Mouse (Mus musculus): ENCODE measurements around the gene Rdh16f1.
"Not testable (repeated sequence)": the region's sequence is repeated elsewhere in the genome, so short reads cannot be mapped to it uniquely, and the experiment has no call there.

Rdh16f1 gene

DNA sequence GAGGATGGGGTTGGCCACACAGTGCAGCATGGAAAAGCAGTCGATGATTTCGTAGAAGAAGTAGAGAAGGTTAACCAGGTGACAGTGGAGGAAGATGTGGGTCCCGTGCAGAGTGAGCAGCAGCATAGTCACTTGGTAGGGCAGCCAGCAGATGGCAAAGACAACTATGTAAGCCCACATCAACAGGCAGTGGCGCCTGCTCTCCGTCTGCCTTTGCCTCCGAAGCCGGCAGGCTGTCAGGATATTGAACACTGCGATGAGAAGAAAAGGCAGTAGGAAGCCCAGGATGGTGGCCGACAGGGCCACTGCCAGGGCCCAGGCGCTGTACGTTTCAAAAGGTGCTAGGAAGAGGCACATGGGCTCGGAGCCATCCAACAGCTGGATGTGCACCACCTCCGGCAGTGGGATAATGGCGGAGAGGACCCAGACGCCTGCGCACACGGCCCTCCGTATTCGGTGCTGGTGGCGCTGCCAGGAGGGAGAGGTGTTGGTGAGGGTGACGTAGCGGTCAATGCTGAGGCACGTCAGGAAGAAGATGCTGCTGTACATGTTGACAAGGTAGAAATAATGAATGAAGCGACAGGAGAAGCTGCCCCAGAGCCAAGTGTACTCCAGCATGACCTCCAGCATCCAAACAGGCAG is 9.3 kb upstream of the Rdh16f1 start:
- DNase-seq, result no peak

DNA sequence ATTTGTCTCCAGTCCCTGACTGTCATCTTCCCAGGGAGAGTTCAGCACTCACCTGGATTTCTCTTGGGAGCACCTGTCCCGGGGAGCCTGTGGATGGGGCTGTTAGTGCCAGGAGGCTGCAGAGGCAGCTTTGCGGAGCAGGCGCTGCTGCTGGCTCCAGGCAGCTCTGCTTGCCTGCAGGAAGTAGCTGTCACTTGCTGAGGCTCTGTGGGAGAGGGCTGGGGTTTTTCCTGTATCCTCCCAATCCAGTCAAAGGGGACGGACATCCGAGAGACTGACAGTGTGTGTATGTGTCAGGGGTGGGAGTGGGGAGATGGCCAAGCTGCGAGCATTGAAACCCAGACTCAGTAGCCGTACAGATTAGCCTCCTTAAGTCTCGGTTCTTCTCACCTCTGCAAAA is 8.0 kb upstream of the Rdh16f1 start, which contains the start of gene Gpr182:
TSS of gene Gpr182 (minus strand) at position 185 of the 400 bp plus-strand sequence.
- DNase-seq, result peak; percentile 76

DNA sequence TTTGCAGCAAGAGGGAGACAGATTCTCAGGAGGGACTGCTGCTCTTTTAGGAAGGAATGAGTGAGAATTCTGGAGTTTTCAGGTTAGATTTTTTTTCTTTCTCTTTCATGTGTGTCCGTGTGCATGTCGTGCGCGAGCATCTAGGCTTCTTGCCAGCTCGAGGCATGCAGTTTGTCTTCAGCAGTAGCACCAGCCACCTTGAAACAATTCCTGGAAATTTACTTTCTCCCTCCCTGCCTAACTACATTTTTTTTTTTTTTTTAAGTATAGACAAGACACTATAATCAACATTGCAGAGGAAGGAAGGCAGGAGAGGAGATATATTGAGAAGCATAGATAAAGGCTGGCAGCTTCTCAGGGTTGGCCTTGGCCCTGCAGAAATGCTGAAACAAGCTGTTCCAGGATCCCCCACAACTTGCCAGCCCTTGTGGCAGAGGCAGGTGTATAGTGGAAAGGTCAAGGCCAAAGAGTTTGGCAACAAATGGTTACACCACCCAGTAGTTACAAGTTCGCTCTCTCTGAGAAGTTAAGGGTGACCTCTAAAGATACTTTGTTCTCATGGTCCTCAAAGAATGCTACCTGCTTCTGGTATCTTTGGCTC is 4.9 kb upstream of the Rdh16f1 start:
- DNase-seq, result peak; percentile 76

DNA sequence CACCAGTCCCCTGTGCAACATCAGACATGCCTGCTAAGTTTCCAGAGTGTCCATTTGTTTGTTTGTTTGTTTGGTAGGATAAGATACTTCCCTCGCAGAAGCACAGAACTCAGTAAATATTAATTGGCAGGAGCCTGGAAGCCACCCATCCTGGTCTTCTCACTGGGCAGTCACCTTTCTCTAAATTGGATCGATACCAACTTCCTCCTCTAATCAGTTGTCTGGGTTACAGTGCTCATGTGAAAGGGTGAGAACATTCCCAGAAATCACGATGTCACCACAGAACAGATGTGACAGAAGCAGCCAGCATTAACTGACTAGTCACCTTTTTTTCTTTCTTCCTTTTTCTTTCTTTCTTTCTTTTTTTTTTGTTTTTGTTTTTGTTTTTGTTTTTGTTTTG is 4.3 kb upstream of the Rdh16f1 start:
- DNase-seq, result no peak

DNA sequence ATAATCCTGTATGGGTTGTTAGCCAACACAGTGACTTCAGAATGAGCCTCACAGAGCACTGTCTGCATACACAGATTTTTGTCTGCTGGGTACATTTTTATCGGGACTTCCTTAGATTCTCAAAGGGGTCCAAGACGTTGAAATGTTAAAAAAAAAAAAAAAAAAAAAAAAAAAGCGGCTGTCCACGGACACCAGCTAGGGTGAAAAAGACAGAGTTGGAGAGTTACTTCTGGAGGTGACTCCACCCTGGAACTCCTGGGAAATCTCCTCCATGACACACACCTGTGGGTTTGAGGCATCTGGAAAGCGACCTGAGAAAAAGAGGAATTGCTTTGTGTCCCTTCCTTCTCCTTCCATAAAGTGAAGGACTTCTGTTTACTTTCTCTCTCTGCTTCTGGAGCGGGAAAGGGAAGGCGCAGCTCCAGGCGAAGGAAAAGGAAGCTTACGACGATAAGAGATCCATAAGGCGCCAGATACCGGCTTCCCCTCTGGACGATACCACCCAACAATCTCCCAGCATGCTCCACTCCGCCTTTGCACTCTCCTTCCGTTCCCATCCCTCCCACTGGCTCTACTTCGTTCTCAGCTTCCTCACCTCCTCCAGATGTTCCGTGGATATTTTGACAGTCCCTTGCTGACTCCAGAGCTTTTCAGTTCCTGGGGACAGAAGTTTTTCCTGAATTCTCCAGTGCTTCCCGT is 3.7 kb upstream of the Rdh16f1 start:
- peak; percentile 32 for DNase-seq

DNA sequence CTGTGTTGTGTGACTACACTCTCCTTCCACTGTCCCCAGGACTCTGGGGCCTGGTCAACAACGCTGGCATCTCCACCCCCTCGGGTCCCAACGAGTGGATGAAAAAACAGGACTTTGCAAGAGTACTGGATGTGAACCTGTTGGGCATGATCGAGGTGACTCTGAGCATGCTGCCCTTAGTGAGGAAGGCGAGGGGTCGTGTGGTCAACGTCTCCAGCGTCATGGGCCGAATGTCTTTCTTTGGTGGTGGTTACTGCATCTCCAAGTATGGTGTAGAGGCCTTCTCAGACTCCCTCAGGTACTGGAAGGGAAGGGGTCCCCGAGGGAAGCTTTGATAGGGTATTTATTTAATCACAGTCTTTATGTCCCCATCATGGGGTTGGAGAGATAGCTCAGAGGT is 3.3 kb downstream of the Rdh16f1 start:
- not testable (repeated sequence) for DNase-seq

DNA sequence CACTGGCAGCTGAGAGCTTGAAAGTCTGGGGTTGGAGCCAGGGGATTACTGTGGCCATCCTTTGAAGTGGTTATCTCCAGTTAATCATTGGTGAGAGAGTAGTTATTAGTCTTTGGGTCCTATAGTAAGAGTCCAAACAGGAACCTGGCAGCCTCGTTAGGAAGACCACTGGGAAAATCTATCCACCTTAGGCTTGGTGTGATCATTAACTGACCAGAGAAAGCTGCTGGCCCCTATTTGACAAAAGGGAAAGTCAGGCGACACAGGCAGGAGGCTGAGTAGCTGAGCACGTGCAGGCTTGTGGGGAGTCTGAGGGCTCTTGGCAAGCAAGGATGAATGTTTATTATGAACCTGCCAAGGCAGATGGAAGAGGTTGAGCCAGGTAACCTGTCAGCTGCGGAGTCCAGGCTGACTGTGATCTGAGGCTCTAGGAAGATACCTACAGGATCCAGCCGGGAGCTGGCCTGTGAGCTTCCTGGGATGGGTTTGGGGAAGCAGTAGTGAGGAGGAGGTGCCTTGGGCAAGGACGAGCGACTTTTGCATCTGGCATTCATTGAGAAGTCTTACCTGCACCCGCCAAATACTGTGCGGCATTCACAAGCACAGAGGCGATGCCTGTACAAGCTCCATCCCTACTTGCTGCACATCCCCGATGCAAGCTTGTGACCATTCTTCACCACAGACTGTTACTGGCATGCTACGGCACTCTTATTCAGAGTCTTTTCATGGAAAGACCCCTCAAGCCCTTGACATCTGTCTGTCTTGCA is 4.5 kb downstream of the Rdh16f1 start:
- peak; percentile 77 for DNase-seq

DNA sequence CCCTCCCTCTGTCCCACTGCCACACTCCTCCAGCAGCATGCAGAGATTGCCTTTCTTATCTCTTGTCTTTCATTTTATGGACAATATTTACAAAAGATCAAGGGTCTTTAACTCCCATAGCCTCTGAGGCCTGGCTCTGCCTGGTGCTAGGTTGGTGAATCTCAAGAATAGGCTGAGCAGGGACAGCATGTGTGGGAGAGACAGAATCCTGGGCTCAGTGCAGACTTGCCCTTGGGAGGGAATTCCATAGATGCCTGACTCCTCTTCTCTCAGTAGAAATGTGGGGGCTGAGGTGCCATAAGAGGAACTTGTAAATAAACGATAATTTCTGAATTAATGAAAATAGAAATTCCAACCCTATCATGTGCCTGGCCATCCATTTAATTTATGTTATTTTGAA is 7.0 kb downstream of the Rdh16f1 start:
- no peak for DNase-seq

DNA sequence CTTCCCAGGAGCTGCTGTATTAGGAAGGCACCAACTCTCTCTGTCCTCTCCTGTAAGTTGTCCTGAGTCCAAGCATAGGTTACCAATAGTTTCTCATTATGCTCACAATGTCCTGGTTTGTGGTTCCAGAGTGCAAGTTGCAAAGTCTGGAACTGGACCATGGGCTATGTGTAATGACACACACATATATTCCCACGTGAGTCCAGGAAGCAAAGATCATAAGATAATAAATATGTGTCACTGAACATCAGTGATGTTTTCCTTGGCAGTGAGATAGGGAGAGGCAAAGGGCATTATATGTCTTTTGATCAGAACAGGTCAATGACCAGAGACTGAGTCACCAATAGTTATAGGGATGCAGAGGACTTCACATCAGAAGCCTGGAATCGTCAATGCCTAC is 16.4 kb downstream of the Rdh16f1 start, which contains the start of gene Rdh9:
TSS of gene Rdh9 (plus strand) at position 376 of the 400 bp plus-strand sequence.
- DNase-seq, result no peak

DNA sequence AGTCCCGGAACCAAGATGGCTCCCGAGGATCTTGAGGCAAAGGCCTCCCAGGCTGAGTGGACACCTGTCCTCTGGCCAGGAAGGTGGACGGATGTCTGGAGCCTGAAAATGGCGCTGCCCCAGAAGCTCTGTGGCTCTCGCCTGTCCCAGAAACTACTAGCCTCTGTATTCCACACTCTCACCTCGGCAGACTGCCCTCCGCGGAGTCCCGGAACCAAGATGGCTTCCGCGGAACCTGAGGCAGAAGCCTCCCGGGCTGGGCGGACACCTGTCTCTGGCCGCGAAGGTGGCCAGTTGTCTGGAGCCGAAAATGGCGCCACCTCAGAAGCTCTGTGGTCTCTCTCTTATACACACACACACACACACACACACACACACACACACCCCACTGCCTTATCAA is 22.7 kb downstream of the Rdh16f1 start:
- DNase-seq, result not testable (repeated sequence)

DNA sequence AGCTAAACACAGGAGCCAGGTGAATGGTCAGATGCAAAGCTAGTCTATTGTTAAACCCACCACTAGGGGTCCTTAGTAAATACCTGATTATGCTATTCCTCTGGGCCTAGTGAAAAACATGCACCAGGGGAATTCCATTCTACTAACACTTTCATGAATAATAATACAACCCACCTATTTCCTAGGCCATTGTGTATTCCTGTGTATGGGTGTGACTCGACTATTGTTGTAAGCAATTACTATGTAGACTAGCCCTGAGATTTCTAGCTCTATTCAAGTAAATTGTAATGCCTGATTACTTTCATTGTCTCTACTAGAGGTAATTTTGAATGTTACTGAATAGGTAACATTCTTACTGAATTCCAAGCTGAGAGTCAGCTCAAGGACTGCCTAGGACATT is 25.8 kb downstream of the Rdh16f1 start:
- DNase-seq, result not testable (repeated sequence)

DNA sequence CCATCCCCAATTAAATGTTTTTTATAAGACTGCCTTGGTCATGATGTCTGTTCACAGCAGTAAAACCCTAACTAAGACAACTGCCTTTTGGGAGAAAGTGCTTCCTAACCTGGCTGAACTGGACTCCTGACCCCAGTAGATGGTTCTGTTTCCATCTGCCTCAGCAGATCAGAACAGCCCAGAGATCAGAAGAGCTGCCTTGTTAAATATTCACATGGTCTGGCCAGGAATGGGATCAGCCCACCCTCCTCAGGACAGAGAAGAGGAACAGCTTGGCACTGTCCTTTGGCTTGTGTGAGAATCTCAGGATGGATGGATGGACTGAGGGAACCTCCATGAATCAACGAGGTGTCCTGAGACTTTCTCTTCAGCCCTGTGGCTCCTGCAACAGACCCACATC is 39.7 kb downstream of the Rdh16f1 start:
- DNase-seq, result peak; percentile 66

DNA sequence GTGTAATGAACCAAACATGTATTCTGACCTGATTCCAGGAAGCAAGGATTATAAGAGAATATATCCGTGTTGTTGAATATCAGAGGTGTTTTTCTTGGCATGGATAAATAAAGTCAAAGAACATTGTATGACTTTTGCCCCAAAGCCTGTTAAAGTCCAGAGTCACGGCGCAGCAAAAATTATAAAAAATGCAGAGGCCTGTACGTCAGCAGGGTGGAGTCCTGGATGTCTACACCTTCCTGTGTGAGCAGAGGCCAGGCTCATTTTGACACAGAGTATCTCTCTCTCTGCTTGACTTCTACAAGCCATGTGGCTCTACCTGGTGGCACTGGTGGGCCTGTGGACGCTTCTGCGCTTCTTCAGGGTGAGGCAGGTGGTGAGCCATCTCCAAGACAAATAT is 41.3 kb downstream of the Rdh16f1 start, which contains the start of gene Rdh16:
TSS of gene Rdh16 (plus strand) at position 262 of the 400 bp plus-strand sequence.
- DNase-seq, result peak; percentile 64

DNA sequence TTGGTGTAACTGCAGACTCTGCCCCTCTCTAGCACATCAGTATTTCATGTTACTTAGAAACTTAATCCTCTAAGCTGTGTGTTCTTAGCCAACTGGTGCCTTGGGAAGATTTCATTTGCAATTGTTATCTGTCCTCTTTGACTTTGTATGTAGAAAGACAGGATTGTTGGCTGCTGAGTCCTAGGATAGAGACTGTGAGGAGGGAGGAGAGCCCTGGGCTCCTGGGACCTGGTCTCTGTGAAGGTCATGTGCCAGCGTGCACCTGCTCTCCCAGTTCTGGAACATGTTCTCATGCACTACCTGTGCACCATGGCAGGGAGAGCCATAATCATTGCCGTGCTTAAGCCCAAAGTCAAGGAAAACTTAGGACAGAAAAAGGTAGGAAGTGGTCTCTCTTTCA is 42.0 kb downstream of the Rdh16f1 start:
- no peak for DNase-seq

DNA sequence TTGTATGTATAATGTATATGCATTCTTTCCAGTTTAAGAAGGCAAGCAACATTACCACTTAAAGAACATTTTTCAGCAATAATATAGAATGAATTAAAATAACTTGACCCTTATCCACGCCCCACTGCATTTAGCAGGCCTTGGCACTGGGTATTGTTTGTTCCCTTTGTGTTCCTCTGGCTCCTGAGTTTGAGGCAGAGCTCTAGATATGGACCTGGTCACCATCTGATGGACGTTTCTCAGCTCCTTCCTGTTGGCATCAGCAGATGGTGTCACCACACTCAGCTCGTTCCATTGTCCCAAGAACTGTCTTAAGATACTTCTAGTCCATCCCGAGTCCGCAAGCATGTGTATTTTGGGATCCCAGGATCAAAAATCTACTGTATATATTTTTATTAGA is 42.6 kb downstream of the Rdh16f1 start:
- no peak for DNase-seq

DNA sequence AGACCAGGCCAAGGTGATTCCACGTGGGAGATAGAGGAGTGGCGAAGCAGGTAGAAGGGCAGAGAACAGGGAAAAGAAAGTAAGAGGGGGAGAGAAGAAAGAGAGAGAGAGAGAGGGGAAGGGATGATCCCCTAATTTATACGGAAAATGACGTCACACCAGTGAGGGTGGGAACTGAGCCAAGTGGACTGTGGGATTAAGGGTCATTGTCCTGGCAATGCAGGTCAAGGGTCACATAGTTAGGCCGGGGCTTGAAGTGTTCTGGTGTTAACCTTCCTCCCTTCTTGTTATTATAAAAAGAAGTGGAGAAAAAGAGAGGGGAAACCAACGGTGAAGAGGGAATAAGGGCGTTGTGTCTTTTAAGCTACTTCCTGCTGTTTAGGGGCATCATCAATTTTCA is 44.8 kb downstream of the Rdh16f1 start:
- peak; percentile 20 for DNase-seq

DNA sequence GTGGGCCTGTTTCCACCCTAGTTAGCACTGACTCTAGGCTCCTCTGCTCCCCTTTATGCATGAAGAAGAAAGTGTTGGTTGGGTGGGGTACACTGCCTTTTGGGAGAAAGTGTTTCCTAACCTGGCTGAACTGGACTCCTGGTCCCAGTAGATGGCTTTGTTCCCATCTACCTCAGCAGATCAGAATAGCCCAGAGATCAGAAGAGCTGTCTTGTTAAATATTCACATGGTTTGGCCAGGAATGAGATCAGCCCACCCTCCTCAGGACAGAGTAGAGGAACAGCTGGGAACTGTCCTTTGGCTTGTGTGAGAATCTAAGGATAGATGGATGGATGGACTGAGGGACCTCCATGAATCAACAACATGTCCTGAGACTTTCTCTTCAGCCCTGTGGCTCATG is 56.3 kb downstream of the Rdh16f1 start:
- peak; percentile 32 for DNase-seq

DNA sequence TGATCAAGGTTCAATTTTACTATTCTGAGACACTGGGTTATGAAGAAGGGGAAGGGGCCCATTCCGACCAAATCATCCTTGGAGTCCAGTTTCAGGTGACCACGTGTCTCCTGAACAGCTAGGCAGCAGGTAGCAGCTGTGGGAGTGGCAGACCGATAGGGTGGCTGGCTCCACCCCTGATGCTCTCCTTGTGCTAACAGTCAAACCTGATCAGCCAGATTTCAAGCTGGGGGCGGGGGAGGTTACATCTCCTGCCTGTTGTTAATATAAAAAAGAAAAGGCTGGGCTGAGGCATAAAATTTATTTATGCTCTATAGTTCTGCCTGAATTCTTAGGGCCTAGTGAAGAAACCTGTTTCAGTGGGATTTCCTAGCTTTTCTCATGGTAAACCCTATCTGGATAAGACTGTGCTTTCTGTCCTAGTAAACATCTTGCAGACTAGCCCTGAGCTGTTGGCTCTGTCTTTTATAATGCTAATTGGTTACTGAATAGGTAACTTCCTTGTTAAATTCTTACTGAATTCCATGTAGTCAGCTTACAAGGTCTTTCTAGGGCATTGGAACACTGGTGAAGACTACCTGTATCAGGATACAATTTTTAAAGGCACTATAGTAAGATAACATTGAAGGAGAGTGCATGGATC is 57.8 kb downstream of the Rdh16f1 start:
- not testable (repeated sequence) for DNase-seq

DNA sequence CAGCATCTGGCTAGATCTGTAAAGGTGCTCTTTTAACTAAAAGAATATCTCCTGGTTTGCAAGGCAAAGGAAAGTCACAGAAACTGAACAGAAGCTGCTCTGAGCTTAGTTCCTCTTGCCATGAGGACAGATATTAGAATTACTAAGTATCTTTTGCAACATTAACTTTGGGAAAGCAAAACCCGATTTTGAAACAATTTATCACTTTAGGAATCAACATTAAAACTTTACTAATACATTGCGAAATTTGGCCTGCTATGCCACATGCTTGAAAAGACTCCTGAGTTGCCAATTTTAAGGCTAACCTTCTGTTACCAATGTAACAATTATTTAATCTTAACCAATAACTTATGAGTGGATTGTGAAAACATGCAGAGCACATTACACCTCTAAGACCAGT is 62.2 kb downstream of the Rdh16f1 start:
- DNase-seq, result not testable (repeated sequence)

DNA sequence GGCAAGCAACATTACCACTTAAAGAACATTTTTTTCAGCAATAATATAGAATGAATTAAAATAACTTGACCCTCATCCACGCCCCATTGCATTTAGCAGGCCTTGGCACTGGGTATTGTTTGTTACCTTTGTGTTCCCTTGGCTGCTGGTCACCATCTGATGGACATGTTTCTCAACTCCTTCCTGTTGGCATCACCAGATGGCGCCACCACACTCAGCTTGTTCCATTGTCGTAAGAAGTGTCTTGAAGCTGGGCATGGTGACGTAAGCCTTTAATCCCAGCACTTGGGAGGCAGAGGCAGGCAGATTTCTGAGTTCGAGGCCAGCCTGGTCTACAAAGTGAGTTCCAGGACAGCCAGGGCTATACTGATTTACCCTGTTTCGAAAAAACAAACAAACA is 65.8 kb downstream of the Rdh16f1 start:
- peak; percentile 33 for DNase-seq

DNA sequence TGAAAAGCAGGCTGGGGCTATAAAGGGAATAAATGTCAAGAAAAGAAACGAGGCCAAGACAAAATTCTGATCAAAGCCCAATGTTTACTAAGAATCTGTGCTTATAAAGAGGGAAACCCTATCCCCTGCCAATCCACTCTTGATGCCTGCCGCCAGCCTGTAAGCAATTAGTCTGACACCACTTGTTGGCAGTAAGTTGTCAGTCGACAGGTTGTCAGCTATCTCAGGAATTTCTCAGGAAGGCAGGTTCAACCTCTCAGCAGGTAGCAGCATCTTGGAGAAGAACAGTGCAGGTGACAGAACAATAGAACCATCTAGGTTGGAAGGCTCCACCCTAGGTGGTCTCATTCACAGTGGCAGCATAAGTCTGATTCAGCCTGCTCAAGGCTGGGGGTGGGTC is 69.5 kb downstream of the Rdh16f1 start:
- no peak for DNase-seq

DNA sequence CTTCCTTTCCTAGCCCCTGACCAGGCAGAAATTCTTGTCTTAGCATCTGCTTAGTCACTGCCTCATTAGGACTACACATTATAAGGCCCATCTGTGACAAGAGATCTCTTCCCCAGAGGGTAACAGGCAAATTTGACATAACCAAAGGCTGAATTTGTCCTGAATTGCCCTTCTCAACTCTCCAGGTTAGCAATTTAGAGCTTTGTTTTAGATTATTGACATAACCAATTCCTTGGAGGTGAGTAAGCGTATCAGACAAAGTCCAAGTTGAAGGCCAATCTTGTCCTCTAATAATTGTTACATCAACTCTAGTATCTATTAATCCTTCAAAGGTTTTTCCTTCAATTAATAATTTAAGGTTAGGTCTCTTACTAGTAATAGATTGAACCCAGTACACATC is 74.6 kb downstream of the Rdh16f1 start:
- DNase-seq, result peak; percentile 22

DNA sequence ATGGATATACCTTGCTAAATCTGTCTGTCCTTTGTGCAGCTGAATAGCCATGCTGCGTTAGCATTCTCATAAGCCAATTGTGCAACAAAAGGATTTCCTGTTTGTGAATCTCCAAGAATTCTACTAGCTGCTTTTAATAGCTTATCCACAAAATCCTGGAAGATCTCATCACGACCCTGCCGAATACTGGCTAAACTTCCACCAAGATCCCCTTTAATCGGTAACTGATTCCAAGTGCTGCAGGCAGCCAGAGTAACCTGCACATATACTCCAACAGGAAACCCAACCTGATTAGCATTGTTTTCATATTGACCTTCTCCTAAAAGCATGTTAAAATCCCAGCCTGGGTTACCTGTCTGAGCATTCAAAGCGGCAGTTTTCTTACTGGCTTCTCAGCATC is 75.7 kb downstream of the Rdh16f1 start:
- DNase-seq, result peak; percentile 65

Measured in kidney, postnatal 14 days (tissue).